Mouse (Mus musculus): Measurements from ENCODE around the gene Rcor2. TPM values are rescaled to one million over a fixed set of nuclear protein-coding genes. Genes with fewer than 3 reads are reported as not detected.

The Rcor2 gene
- total RNA-seq, 2 experiments from 2014 or later: 15.7 to 16.3 TPM

DNA sequence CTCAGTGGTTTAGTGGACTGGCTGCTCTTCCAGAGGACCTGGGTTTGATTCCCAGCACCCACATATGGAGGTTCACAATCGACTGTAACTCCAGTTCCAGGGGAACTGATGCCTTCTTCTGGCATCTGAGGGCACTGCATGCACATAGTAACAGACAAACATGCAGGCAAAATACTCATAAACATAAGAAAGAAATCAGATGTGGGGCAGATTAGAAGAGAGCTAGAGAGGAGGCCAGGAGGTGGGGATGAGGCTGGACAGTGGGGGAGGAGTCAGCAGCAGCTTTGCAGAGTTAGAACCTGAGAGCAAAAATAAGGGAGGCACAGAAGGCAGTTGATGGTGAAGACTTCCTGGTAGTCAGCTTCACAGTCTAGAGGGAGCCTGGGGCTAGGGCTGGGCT, 4.5 kb upstream of the Rcor2 start:
- intact Hi-C loops (cut with DNase I): no loop called here
- DNase-seq (ENCODE audit: low spot score in 2 of 2): no peak

DNA sequence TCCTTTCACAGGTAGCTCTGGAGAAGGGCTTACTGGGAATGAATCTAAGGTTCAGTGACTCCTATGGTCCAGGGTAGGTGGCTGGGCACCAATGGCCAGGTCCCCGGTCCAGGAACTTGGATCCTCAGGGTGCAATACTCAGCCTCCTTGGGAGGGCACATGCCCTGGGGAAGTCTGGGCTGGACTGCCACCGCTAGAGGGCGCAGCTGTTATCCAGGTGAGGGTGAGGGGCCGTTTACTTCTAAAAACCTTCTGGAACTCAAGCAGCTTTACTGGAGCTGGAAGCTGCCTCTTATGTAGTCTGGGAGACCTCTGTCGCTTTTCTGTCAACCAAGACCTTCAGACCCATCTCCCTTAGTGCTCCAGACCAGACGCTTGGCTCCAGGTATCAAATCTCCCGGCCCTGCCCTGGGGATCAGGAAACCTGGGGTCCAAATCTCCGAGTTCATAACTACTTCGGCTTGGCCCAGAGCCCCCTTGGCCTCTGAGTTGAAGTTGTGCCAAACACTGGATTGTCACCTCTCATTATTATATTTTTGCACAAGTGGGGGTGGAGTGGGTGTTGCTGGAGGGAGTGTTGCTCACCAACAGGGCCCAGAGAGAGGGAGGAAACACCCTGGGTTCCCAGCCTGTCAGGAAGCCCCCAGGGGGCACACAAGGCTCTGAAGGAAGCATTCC, 2.9 kb upstream of the Rcor2 start:
- intact Hi-C loops (cut with DNase I): no loop called here
- DNase-seq (ENCODE audit: low spot score in 2 of 2): peak in 1 of 2 experiments; percentile 79

DNA sequence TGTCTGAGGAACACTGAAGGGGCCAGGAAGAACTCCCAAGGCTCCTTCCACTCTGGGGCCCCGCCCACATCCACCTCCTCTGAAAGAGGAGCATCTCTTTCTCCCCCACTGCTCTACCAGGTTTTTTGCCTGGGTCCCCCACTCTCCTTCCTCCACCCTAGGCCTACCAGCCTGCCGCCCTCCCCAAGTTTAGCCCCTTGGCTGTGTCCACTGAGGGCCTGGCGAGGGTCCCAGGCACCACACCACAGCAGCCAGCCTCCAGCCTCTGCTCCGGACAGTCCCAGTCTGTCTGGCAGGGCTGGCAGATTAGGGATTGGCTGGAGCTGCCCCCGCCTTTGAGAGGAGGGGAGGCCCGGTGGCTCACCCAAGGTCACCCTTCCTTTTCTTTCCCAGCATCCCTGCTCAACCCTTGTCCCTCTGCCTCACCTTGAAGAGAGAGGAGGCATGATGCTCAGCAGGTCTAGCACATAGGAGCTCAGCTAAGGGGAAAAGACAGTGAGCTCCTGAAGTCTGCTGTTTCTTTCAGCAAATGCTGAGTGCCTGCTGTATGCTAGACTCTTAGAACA, 2.3 kb upstream of the Rcor2 start:
- DNase-seq (ENCODE audit: low spot score in 2 of 2): peak in 1 of 2 experiments; percentile 19
- intact Hi-C loops (cut with DNase I): loop anchor here (5.0 kb wide), 1 partner anchor 77 kb away; the partner anchor contains the start of gene Mark2

DNA sequence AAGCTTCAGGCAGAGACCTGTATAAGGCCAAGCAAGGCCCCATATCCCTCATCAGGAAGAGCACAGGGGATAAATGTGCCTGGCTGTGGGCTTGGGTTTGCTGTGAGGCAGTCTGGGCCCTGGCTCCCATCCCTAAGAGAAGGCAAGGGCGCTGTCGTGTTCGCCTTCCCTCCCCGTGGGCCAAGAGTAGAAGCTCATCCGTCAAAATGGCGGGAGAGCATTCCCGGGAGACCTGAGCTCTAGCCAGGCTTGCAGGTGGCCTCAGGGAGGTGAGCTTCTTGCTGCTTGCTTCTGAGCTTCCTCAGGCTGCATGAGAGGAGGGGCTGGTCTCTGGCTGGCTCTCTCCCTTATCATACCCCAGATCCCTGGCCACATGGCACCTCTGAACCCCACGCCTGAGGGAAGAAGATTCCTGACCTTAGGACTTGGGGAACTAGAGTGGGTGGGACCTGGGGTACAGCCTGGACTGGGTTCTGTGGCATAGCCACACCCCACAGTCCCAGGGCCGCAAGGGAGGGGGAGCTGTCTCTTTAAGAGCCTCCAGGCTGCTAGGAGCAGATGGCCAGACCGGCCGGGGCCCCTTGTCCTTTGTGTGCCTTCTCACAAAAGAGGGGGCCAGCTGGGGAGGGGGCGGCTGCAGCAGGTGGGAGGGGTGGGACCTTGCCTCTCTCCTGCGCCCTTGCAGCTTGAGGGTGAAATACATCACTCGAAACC, 1.5 kb upstream of the Rcor2 start:
- DNase-seq (ENCODE audit: low spot score in 2 of 2): no peak
- intact Hi-C loops (cut with DNase I): loop anchor here (5.0 kb wide), 1 partner anchor 77 kb away; the partner anchor contains the start of gene Mark2

DNA sequence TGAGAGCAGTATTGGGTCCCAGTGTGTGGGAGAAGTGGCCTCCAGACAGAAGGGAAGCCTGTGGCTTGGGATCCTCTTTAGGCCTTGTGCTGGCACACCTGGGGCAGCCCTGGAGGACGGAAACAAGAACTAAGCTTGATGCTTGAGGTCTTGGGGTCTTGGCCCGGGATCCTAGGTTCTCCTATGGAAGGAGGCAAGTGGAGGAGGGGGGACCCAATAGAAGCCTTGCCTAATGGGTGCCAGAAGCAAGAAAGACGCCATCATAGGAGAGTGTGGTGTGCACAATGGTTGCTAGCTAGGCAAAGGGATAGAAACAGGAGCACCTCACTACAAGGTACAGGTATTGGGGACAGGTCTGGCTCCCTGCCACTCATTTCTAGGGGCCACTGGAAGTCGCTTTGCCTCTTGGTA, 699 bp upstream of the Rcor2 start:
- DNase-seq (ENCODE audit: low spot score in 2 of 2): no peak
- intact Hi-C loops (cut with DNase I): loop anchor here (5.0 kb wide), 1 partner anchor 76 kb away; the partner anchor contains the start of gene Mark2

DNA sequence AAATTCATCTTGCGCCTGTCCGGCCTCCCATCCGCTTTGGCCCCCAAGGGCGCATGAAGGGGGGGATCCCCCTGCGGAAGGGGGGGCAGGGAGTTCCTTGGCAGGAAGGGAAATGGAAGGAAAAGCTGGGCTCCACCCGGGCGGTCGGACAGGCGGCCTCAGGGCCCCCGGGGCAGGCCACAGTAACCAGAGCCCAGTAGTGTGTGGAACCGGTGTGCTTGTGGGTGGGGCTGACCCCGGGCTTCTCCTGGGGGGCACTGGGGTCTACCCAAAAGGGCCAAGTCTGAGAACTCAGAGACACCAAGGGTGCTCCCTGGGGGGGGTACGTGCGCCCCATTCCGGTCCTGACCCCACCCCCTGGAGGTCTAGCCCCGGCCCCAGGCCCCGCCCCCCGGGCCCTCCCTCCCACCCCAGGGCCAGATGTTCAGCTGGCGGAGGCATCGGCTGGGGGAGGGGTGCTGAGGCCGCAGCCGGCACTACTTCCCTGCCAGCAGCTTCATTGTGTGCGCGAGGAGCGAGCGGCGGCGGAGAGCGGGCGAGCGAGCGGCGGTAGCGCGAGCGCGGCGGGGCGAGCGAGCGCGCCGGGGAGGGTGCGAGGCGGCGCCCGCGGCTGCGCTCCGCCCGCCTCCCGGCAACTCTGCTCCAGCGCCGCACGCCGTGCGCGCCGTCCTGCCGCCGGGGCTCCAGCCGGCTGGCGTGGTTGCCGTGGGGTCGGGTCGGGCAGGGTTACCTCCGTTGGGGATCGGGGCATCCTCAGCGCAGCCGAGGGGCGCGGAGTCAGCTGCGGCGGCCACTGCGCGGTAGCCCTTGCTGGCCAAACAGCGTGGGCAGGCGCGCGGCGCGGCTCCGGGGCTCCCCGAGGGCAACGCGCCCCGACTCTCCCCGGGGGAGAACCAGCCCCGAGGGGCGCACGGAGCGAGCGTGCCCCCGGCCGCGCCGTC, 926 bp downstream of the Rcor2 start:
- intact Hi-C loops (cut with DNase I): loop anchor here (5.0 kb wide), 1 partner anchor 74 kb away; the partner anchor contains the start of gene Mark2
- peak; percentile 79 to 80 for DNase-seq (ENCODE audit: low spot score in 2 of 2)

DNA sequence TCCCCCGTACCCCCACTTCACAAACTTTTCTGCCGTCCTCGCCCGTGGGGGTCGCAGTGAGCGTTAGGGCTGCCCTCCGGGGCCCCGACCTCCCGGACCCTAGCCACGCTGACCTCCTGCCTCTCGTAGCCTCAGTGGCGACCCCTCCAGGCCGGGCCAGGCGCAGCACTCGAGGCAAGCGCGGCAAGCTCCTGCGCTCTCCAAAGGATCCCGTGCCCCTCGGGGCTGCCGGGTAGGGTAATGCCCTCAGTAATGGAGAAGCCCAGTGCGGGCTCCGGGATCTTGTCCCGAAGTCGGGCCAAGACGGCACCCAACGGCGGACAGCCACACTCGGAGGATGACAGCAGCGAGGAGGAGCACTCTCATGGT, 1.6 kb downstream of the Rcor2 start:
- peak in 1 of 2 experiments; percentile 73 for DNase-seq (ENCODE audit: low spot score in 2 of 2)

GRCm38 (mm10) chr19:7269290-7270044, 2.3 kb downstream of the Rcor2 start:
- intact Hi-C loops (cut with DNase I): loop anchor here (5.0 kb wide), 1 partner anchor 73 kb away; the partner anchor contains the start of gene Mark2
- peak in 1 of 2 experiments; percentile 6 for DNase-seq (ENCODE audit: low spot score in 2 of 2)

More for the DNA sequence above, 1.6 kb downstream of the Rcor2 start:
- intact Hi-C loops (cut with DNase I): loop anchor here (5.0 kb wide), 1 partner anchor 74 kb away; the partner anchor contains the start of gene Mark2

- no peak for DNase-seq (ENCODE audit: low spot score in 2 of 2)
- intact Hi-C loops (cut with DNase I): no loop called here
These were observed 6.4 kb downstream of the Rcor2 start for GRCm38 (mm10) chr19:7273486-7273885.

DNA sequence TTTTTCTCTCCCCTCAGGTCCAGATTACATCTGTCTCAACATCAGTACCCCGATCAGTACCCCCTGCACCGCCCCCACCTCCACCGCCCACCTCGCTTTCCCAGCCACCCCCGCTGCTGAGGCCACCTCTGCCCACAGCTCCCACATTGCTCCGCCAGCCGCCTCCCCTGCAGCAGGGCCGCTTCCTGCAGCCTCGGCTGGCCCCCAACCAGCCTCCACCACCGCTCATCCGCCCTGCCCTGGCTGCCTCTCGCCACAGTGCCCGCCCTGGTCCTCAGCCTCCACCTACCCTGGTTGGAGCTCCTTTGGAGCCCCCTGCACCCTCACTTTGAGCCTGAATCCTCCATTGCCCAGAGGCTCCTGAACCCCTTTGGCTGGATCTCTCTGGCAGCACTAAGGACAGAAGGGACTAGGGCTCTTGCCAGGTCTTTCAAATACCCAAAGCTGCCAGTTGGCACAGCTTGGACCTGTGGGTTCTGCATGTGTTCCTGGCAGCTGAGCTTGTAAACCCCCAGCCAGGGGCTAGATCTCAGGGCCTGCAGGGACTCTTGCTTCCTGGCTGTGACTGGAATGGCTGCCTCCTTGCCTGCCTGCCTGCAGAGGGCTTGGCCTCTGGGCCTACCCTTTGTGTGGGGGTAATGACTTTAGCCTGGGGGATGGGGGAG, 7.3 kb downstream of the Rcor2 start:
- DNase-seq (ENCODE audit: low spot score in 2 of 2): peak in 1 of 2 experiments; percentile 57

GRCm38 (mm10) chr19:7275131-7275789, 8.1 kb downstream of the Rcor2 start:
- intact Hi-C loops (cut with DNase I): no loop called here
- DNase-seq (ENCODE audit: low spot score in 2 of 2): no peak

More for the DNA sequence above, 7.3 kb downstream of the Rcor2 start:
- intact Hi-C loops (cut with DNase I): no loop called here

DNA sequence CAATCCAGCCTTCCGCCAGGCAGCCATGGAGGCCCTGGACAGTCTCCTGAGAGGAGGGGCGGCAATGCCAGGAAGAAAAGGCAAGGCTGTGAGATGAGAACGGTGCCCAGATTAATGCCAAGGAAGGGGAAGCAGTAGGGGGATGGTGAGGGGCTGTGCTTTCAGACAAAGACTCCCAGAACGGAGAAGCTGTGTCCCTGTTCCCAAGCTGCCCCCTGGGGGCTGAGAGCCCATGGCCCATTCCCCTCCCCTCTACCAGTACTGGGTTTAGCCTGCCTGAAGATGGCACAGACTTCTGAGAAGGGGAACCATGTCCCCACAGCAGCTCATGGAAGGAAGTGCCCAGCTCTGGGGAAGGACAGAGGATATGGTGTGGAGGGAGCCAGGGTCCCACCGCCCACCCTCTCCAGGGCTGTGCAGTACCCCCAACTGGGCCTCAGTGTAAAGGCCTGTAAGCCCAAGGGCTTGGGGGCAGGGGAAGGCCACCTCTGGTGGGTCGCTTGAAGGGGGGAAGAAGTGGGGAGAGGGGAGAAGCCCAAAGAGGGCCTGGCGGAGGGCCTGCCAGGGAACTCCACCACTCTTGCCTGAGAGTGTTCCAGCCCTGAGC, 9.0 kb downstream of the Rcor2 start:
- DNase-seq (ENCODE audit: low spot score in 2 of 2): no peak
- intact Hi-C loops (cut with DNase I): no loop called here

- DNase-seq (ENCODE audit: low spot score in 2 of 2): no peak
- intact Hi-C loops (cut with DNase I): no loop called here
These were observed 9.7 kb downstream of the Rcor2 start for GRCm38 (mm10) chr19:7276796-7277195.

DNA sequence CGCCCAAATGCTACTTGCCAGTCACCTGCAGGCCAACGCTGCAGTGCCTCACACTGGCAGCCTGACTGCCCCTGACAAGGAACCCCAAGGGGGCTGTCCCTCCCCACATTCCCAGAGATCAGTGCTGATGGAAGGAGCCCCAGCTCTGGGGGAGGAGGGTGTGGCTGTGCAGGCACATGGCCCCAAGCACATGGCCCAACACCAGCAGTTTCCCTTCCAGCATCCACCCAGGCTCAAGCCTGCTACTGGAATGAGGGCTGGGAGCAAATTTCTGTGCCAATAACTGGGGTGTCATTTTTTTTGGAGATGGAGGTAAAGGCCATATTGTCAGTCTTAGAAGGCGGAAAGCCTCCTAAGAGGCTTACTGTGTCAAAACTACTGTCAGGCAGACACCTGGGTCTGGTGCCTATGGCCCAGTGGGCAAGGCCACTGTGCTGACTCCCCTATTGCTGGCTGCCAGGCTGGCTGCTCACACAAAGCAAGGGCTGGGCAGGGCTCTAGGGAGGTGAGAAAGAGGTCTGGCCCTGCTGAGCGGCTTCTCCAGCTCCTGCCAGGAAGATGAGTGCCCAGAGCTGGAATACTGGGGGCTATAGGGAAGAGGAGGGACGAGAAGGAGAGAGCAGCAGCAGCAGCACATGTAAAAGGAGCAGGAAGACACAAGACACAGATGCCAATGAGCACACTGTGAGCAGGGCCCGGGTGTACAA, 11.2 kb downstream of the Rcor2 start:
- no peak for DNase-seq (ENCODE audit: low spot score in 2 of 2)
- intact Hi-C loops (cut with DNase I): loop anchor here (2.0 kb wide), 1 partner anchor 62 kb away; the partner anchor contains the start of gene Mark2

- intact Hi-C loops (cut with DNase I): loop anchor here (2.0 kb wide), 1 partner anchor 62 kb away; the partner anchor contains the start of gene Mark2
- DNase-seq (ENCODE audit: low spot score in 2 of 2): peak; percentile 54 to 72
These were observed 12.0 kb downstream of the Rcor2 start for GRCm38 (mm10) chr19:7279114-7279513.

Measured in left cerebral cortex, postnatal 14 days (tissue).